Mouse (Mus musculus) layer of hippocampus, postnatal 14 days (tissue): Measurements from ENCODE around the gene Cactin. TPM values are rescaled to one million over a fixed set of nuclear protein-coding genes. Genes with fewer than 3 reads are reported as not detected.

Source experiments
- DNase-seq, 2 experiments: peaks; one replicate each; pipeline ENCODE4 v3.0.0; 2021 to 2022; ENCODE audit warnings: low spot score in 2 of 2, mixed read lengths in 1 of 2
- total RNA-seq, 2 experiments: library from RNA; stranded (reverse); gene quantifications; 2 replicates each; pipeline ENCODE4 v1.2.3; 2021

Cactin gene
- total RNA-seq, 2 experiments from 2014 or later: 22.4 to 25.8 TPM

GRCm38 (mm10) chr10:81340551-81341332 lies 19.8 kb downstream of the Cactin start:
- no peak for DNase-seq

GRCm38 (mm10) chr10:81341333-81341949 lies 20.5 kb downstream of the Cactin start:
- no peak for DNase-seq

- no peak for DNase-seq
Observed at GRCm38 (mm10) chr10:81342686-81343505, 22.0 kb downstream of the Cactin start, which contains the start of gene Gipc3. TSS of gene Gipc3 (minus strand) at chr10:81343266.

- DNase-seq: no peak
Observed at GRCm38 (mm10) chr10:81344421-81345161, 23.7 kb downstream of the Cactin start.

- no peak for DNase-seq
Observed at GRCm38 (mm10) chr10:81345162-81345534, 24.2 kb downstream of the Cactin start.

- DNase-seq: no peak
Observed at GRCm38 (mm10) chr10:81346453-81347067, 25.7 kb downstream of the Cactin start.

GRCm38 (mm10) chr10:81349146-81349545 lies 28.2 kb downstream of the Cactin start:
- DNase-seq: no peak

- DNase-seq: no peak
Observed at GRCm38 (mm10) chr10:81349961-81350350, 29.1 kb downstream of the Cactin start.

GRCm38 (mm10) chr10:81350351-81351063 lies 29.6 kb downstream of the Cactin start, which contains the start of gene Hmg20b:
TSS of gene Hmg20b (minus strand) at chr10:81350480.
- peak; percentile 99 for DNase-seq

- DNase-seq: no peak
Observed at GRCm38 (mm10) chr10:81351678-81352291, 30.9 kb downstream of the Cactin start.

- no peak for DNase-seq
Observed at GRCm38 (mm10) chr10:81354738-81355477, 34.0 kb downstream of the Cactin start.

- DNase-seq: no peak
Observed at GRCm38 (mm10) chr10:81355533-81355932, 34.6 kb downstream of the Cactin start.

GRCm38 (mm10) chr10:81356352-81356990 lies 35.6 kb downstream of the Cactin start:
- no peak for DNase-seq

GRCm38 (mm10) chr10:81356991-81357844 lies 36.3 kb downstream of the Cactin start, which contains the start of gene Mfsd12:
TSS of gene Mfsd12 (plus strand) at chr10:81357491.
- peak; percentile 89 to 94 for DNase-seq

- no peak for DNase-seq
Observed at GRCm38 (mm10) chr10:81358209-81358608, 37.3 kb downstream of the Cactin start.

GRCm38 (mm10) chr10:81358841-81359240 lies 37.9 kb downstream of the Cactin start:
- no peak for DNase-seq

- DNase-seq: no peak
Observed at GRCm38 (mm10) chr10:81360721-81361120, 39.8 kb downstream of the Cactin start.
